Mouse (Mus musculus): Measurements from ENCODE around the gene Itln1.

GRCm38 (mm10) chr1:171535194-171535593 is at the start of gene Itln1:
- no peak for TF ChIP-seq POLR2A (IDR thresholded peaks at IDR 0.05; ENCODE audit: extremely low read depth, insufficient read depth, low read length)
- TF ChIP-seq CTCF (IDR thresholded peaks at IDR 0.05; ENCODE audit: low read depth, low read length): no peak
